Mouse (Mus musculus) cerebellum, adult 11 months (tissue): Measurements from ENCODE around the gene Tbxas1.

Experiments used
- DNase-seq: peaks from one replicate; pipeline ENCODE4 v3.0.0; 2022

The Tbxas1 gene

GRCm38 (mm10) chr6:39058389-39058788, 183.2 kb downstream of the Tbxas1 start:
- DNase-seq: no peak

- no peak for DNase-seq
Measured at GRCm38 (mm10) chr6:39058936-39059335, 183.7 kb downstream of the Tbxas1 start.

GRCm38 (mm10) chr6:39059547-39060497, 184.6 kb downstream of the Tbxas1 start:
- DNase-seq: no peak

GRCm38 (mm10) chr6:39061180-39061579, 186.0 kb downstream of the Tbxas1 start:
- no peak for DNase-seq

- DNase-seq: no peak
Measured at GRCm38 (mm10) chr6:39063541-39063940, 188.3 kb downstream of the Tbxas1 start.

GRCm38 (mm10) chr6:39066935-39067578, 191.9 kb downstream of the Tbxas1 start:
- DNase-seq: peak; percentile 74

- no peak for DNase-seq
Measured at GRCm38 (mm10) chr6:39072664-39073063, 197.5 kb downstream of the Tbxas1 start.

GRCm38 (mm10) chr6:39074186-39074585, 199.0 kb downstream of the Tbxas1 start:
- no peak for DNase-seq

- no peak for DNase-seq
Measured at GRCm38 (mm10) chr6:39076498-39076897, 201.3 kb downstream of the Tbxas1 start.

- DNase-seq: no peak
Measured at GRCm38 (mm10) chr6:39104631-39105030, 229.4 kb downstream of the Tbxas1 start.

- no peak for DNase-seq
Measured at GRCm38 (mm10) chr6:39106812-39107211, 231.6 kb downstream of the Tbxas1 start.

- DNase-seq: no peak
Measured at GRCm38 (mm10) chr6:39112701-39113100, 237.5 kb downstream of the Tbxas1 start.

- peak; percentile 45 for DNase-seq
Measured at GRCm38 (mm10) chr6:39113141-39113540, 237.9 kb downstream of the Tbxas1 start.

GRCm38 (mm10) chr6:39115438-39115837, 240.2 kb downstream of the Tbxas1 start:
- no peak for DNase-seq

GRCm38 (mm10) chr6:39117584-39118455, 242.6 kb downstream of the Tbxas1 start, which contains the start of gene Parp12:
Parp12 (minus strand) TSS chr6:39118349.
- peak; percentile 27 for DNase-seq

GRCm38 (mm10) chr6:39118456-39118881, 243.3 kb downstream of the Tbxas1 start:
- DNase-seq: peak; percentile 25

GRCm38 (mm10) chr6:39120685-39121084, 245.5 kb downstream of the Tbxas1 start:
- DNase-seq: no peak

- DNase-seq: no peak
Measured at GRCm38 (mm10) chr6:39124719-39125118, 249.5 kb downstream of the Tbxas1 start.

- no peak for DNase-seq
Measured at GRCm38 (mm10) chr6:39131480-39131879, 256.3 kb downstream of the Tbxas1 start.

GRCm38 (mm10) chr6:39132556-39132955, 257.4 kb downstream of the Tbxas1 start:
- no peak for DNase-seq
